Mouse (Mus musculus): ENCODE measurements around the gene Crtc3.

- TF ChIP-seq CTCF (IDR thresholded peaks at IDR 0.05; ENCODE audit: low read depth, low read length), result no peak
- no peak for TF ChIP-seq GATA1 (IDR thresholded peaks at IDR 0.05; ENCODE audit: borderline replicate concordance, low read length)
These were observed 131.5 kb downstream of the Crtc3 start for GRCm38 (mm10) chr7:80557161-80557560.

Data from G1E (cell line).